Mouse (Mus musculus) forebrain, postnatal 0 days (tissue): ENCODE results near the gene Xndc1. TPM values are rescaled to one million over a fixed set of nuclear protein-coding genes. Genes with fewer than 3 reads are reported as not detected.
A peak's percentile ranks its signal among the peaks of the same experiment; 100 is the strongest.

Experiments used
- ATAC-seq: fragments of 200-750 bp; cut with Nextera tagmentation; 2 replicates; pipeline ENCODE4 v1.8.0; 2017; ENCODE audit warnings: mild to moderate bottlenecking, moderate library complexity
- DNase-seq: peaks from one replicate; pipeline ENCODE4 v3.0.0-alpha.2; 2015
- H3K27ac ChIP-seq: fragments of 300-500 bp; sonication (generic); 2 replicates; pipeline ENCODE4 v1.5.1; 2014; ENCODE audit warnings: low read depth, mild to moderate bottlenecking, antibody characterized with exemption, low read length, moderate library complexity, mixed read lengths
- H3K27me3 ChIP-seq: fragments of 300-500 bp; sonication (generic); 2 replicates; pipeline ENCODE4 v1.6.1; 2014; ENCODE audit warnings: mild to moderate bottlenecking, low read length, mixed read lengths; ENCODE audit not compliant: insufficient read depth
- H3K36me3 ChIP-seq: fragments of 300-500 bp; sonication (generic); 2 replicates; pipeline ENCODE4 v1.6.1; 2014; ENCODE audit warnings: mild to moderate bottlenecking, moderate library complexity; ENCODE audit not compliant: insufficient read depth
- H3K4me1 ChIP-seq: fragments of 300-500 bp; sonication (generic); 2 replicates; pipeline ENCODE4 v1.6.1; 2014; ENCODE audit warnings: antibody characterized with exemption; ENCODE audit not compliant: insufficient read depth
- H3K4me2 ChIP-seq: fragments of 300-500 bp; sonication (generic); 2 replicates; pipeline ENCODE4 v1.6.1; 2014; ENCODE audit warnings: low read depth, mild to moderate bottlenecking, moderate library complexity
- H3K4me3 ChIP-seq: fragments of 300-500 bp; sonication (generic); 2 replicates; pipeline ENCODE4 v1.5.1; 2014; ENCODE audit warnings: low read depth, low read length, mixed read lengths
- H3K9ac ChIP-seq: fragments of 300-500 bp; sonication (generic); 2 replicates; pipeline ENCODE4 v1.6.1; 2014; ENCODE audit warnings: mild to moderate bottlenecking
- H3K9me3 ChIP-seq: fragments of 300-500 bp; sonication (generic); 2 replicates; pipeline ENCODE4 v1.6.1; 2016; ENCODE audit warnings: low read length
- CTCF ChIP-seq: sonication (generic); IDR thresholded peaks from 2 replicates; pipeline ENCODE4 v1.5.1; 2016; ENCODE audit warnings: antibody characterized with exemption, control low read depth, low read depth
- WGBS: fragments of 180-500 bp; shearing (Covaris S2); extraction: QIAGEN DNeasy Blood & Tissue Kit; methylation state at CpG from one replicate; pipeline ENCODE4 v1.1.7; 2014; 5-methylcytosine and 5-hydroxymethylcytosine counted together
- polyA plus RNA-seq: library from polyadenylated mRNA; unstranded; fragments of >200 nt; fragmentation: Nextera tagmentation; extraction: Ambion mirVana; gene quantifications from 2 replicates; pipeline ENCODE4 v1.2.1, GENCODE M21; 2015
- total RNA-seq: library from RNA; depleted of rRNA; stranded (reverse); fragments of >200 nt; gene quantifications from 2 replicates; pipeline ENCODE4 v1.2.3, GENCODE M21; 2014

The Xndc1 gene
- total and polyA plus RNA-seq, 2 experiments from 2014 or later, result 14.6 to 32.7 TPM

DNA sequence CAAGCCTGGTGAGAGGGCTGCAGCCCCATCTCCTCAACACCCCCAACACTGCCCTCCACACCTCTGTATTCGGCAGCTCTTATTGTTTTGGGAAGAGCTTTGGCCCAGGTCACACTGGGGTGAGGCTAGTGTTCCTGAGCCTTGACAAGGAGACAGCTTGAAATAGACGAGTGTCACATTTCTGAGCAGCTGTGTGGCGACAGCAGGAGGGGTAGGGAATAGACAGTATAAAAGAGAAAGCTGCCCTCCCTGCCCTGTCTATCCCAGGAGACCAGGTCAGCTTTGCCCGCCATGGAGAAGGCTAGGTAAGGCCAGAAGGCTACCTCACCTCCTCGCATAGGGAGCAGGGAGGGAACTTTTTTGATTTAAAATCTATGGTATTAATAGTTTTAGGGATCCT lies 36.2 kb downstream of the Xndc1 start, which contains the start of gene Art1:
Gene Art1 (plus strand): TSS at position 257 of the 400 bp plus-strand sequence.
- Histone ChIP-seq H3K27ac (no peak within 1 kb of the TSS), H3K9me3 (no peaks in the 10 kb centered on the region), H3K4me2 (no peak within 1 kb of the TSS), H3K9ac (no peak within 1 kb of the TSS), H3K36me3 (no peaks in the 10 kb centered on the region), H3K27me3 (no peaks in the 10 kb centered on the region), H3K4me3 (no peak within 1 kb of the TSS), H3K4me1 (0 out of 2 replicates have a peak, but pooled peaks cover 7% of the 10 kb centered on the region)
- WGBS, result 56% methylated on average over 5 of the region's 5 CpGs
- ATAC-seq, result no peak
- TF ChIP-seq CTCF, result no peak
- DNase-seq, result no peak

DNA sequence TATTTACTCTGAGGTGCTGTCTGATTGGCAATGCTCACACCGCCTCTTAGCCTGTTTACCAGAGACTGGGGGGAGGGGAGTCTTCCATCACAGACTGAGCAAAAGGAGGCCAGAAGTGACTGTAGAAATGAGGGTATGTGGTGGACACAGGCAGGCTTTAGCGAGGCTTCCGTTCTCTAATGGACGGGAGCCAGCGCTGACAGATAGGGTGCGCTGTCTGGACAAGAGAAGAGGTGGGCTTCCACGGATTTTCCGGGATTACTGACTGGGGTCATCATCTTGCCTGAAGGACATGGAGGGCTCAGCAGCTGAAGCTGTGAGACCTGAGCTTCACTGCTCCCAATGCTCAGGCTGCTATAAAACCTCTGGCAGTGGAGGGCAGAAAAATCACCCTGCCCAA lies 36.9 kb downstream of the Xndc1 start:
- no peak for ATAC-seq
- no peaks in the 10 kb centered on the region for H3K9me3 ChIP-seq
- no peak overlapping the region for H3K27ac ChIP-seq
- H3K27me3 ChIP-seq, result no peaks in the 10 kb centered on the region
- DNase-seq, result no peak
- no peak overlapping the region for H3K4me3 ChIP-seq
- no peaks in the 10 kb centered on the region for H3K36me3 ChIP-seq
- 0 out of 2 replicates have a peak, but pooled peaks cover 7% of the 10 kb centered on the region for H3K4me1 ChIP-seq
- H3K4me2 ChIP-seq, result no peak overlapping the region
- no peak for TF ChIP-seq CTCF
- WGBS, result 46% methylated on average over 8 of the region's 8 CpGs
- no peak overlapping the region for H3K9ac ChIP-seq

DNA sequence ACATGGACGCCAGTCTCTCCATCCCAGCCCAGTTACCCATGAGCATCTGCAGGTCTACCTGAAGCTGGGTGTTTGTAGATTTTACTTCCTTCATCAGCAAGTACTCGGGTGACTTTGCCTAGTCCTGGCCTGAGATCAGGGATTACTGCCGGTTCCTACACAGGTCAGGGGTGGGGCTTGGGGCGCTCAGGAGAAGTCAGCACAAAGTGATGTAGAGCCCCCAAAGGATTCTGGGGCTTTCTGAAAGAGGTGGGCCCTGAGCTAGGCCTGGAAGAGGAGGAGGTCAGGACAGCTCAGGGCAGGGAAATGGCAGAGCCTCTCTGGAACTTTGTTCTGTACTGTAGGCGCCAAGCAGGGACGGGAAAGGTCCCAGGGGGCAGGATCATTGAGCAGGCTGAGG lies 37.4 kb downstream of the Xndc1 start:
- Histone ChIP-seq H3K36me3 (no peaks in the 10 kb centered on the region), H3K9me3 (no peaks in the 10 kb centered on the region), H3K27me3 (no peaks in the 10 kb centered on the region), H3K4me3 (no peak overlapping the region), H3K27ac (no peak overlapping the region), H3K4me1 (0 out of 2 replicates have a peak, but pooled peaks cover 7% of the 10 kb centered on the region), H3K4me2 (no peak overlapping the region), H3K9ac (no peak overlapping the region)
- TF ChIP-seq CTCF, result no peak
- WGBS, result 42% methylated on average over 6 of the region's 6 CpGs
- ATAC-seq (no peak), DNase-seq (no peak)

DNA sequence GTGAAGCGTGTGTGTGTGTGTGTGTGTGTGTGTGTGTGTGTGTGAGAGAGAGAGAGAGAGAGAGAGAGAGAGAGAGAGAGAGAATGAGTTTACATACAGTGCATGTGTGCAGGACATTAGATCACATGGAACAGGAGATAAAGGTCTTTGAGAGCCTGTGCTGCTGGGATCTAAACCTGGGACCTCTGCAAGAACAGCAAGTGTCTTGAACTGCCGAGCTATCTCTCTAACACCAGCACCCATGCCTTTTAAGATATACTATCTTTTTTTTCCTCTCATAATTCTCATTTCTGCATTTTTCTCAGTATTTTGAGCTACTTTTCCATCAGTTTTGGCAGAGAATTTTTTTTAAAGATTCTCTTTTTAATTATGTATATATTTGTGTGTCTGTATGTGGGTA lies 38.2 kb downstream of the Xndc1 start:
- no peak overlapping the region for H3K9ac ChIP-seq
- H3K36me3 ChIP-seq, result no peaks in the 10 kb centered on the region
- H3K4me1 ChIP-seq, result 0 out of 2 replicates have a peak, but pooled peaks cover 7% of the 10 kb centered on the region
- H3K9me3 ChIP-seq, result no peaks in the 10 kb centered on the region
- no peak for ATAC-seq
- H3K4me2 ChIP-seq, result no peak overlapping the region
- TF ChIP-seq CTCF, result no peak
- no peaks in the 10 kb centered on the region for H3K27me3 ChIP-seq
- no peak overlapping the region for H3K4me3 ChIP-seq
- WGBS, result 87% methylated on average over 2 of the region's 2 CpGs
- no peak for DNase-seq
- H3K27ac ChIP-seq, result no peak overlapping the region

DNA sequence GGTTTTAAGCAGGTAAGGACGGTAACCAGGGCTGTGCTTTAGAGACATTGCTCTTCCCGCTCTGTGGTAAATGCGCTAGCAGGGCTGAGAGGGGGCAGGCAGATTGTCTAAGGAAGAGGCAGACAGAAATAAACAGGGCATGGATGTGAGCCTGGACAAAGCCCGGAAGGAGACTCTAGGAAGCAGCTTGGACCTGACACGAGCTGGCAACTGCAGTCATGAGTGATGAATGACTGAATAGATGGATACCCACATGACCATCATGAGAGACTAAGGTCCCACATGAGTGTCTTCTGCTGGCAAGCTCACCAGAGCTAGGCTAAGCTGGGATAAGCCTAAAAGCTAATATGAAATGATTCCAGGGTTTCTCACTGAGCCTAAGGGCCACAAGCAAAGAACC lies 38.8 kb downstream of the Xndc1 start:
- DNase-seq (no peak), ATAC-seq (no peak)
- Histone ChIP-seq H3K9me3 (no peaks in the 10 kb centered on the region), H3K36me3 (no peaks in the 10 kb centered on the region), H3K9ac (no peak overlapping the region), H3K4me3 (no peak overlapping the region), H3K27ac (no peak overlapping the region), H3K4me2 (no peak overlapping the region), H3K27me3 (no peaks in the 10 kb centered on the region), H3K4me1 (0 out of 2 replicates have a peak, but pooled peaks cover 7% of the 10 kb centered on the region)
- TF ChIP-seq CTCF, result no peak
- WGBS, result 74% methylated on average over 5 of the region's 5 CpGs

DNA sequence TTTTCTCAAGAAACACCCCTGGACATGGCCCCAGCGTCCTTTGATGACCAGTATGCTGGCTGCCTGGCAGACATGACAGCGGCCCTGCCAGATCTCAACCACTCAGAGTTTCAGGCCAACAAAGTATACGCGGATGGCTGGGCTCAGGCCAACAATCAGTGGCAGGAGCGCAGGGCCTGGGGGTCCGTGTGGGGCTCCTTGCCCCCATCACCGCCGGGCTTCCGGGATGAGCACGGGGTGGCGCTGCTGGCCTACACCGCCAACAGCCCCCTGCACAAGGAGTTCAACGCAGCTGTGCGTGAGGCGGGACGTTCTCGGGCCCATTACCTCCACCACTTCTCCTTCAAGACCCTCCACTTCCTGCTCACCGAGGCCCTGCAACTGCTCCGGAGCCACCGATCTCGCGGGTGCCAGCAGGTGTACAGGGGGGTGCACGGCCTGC lies 41.4 kb downstream of the Xndc1 start:
- H3K36me3 ChIP-seq, result no peaks in the 10 kb centered on the region
- H3K27ac ChIP-seq, result no peak overlapping the region
- H3K27me3 ChIP-seq, result no peaks in the 10 kb centered on the region
- no peak for TF ChIP-seq CTCF
- H3K9me3 ChIP-seq, result no peaks in the 10 kb centered on the region
- DNase-seq (peak; percentile 6), ATAC-seq (peak; percentile 23)
- no peak overlapping the region for H3K9ac ChIP-seq
- no peak overlapping the region for H3K4me3 ChIP-seq
- peak overlapping the region; percentile 30 for H3K4me2 ChIP-seq
- 19% methylated on average over 23 of the region's 23 CpGs for WGBS
- no peaks in the 10 kb centered on the region for H3K4me1 ChIP-seq

DNA sequence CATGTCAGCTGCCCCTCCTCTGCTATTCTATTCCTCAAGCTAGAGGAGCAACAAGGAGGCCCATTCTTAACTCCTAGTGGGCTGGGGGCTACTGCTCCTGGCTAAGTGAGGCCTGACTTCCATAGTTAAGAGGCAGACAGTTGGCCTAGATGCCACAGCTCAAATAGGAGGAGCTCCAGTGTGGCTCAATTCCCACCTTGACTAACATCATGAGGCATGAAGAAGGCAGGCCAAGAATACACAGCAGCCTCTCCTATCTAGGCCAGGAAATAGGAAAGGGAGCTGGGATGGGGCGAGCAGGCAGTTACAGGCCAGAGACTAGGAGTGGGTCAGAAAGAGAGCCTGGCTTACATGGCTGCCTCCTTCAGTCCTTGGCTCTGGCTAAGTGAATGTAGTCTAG lies 42.9 kb downstream of the Xndc1 start:
- Histone ChIP-seq H3K9me3 (no peaks in the 10 kb centered on the region), H3K27me3 (no peaks in the 10 kb centered on the region), H3K4me3 (no peak overlapping the region), H3K9ac (no peak overlapping the region), H3K27ac (no peak overlapping the region), H3K36me3 (no peaks in the 10 kb centered on the region), H3K4me1 (no peaks in the 10 kb centered on the region), H3K4me2 (no peak overlapping the region)
- DNase-seq (no peak), ATAC-seq (no peak)
- WGBS, result 83% methylated on average over 1 of the region's 1 CpGs
- no peak for TF ChIP-seq CTCF
